Mouse (Mus musculus) intestine, embryonic 14.5 days (tissue): ENCODE data around the gene Glce. TPM values are rescaled to one million over a fixed set of nuclear protein-coding genes. Genes with fewer than 3 reads are reported as not detected.

Experiments
- ATAC-seq: fragments of 200-750 bp; cut with Nextera tagmentation; replicated peaks from 2 replicates; pipeline ENCODE4 v1.8.0; 2017; ENCODE audit warnings: low read depth, moderate number of reproducible peaks, moderate TSS enrichment, moderate library complexity; ENCODE audit not compliant: low FRiP score, low TSS enrichment
- DNase-seq: peaks from one replicate; pipeline ENCODE4 v3.0.0-alpha.2; 2018; ENCODE audit warnings: low spot score
- H3K27ac ChIP-seq: fragments of 300-500 bp; sonication (generic); 2 replicates; pipeline ENCODE4 v1.5.1; 2014; ENCODE audit warnings: low read depth, mild to moderate bottlenecking, control low read depth
- H3K27me3 ChIP-seq: fragments of 300-500 bp; sonication (generic); replicated peaks from 2 replicates; pipeline ENCODE4 v1.6.1; 2014; ENCODE audit warnings: low read length, control low read depth; ENCODE audit not compliant: control insufficient read depth, insufficient read depth
- H3K36me3 ChIP-seq: fragments of 300-500 bp; sonication (generic); 2 replicates; pipeline ENCODE4 v1.6.1; 2014; ENCODE audit warnings: low read length, control low read depth; ENCODE audit not compliant: control insufficient read depth, insufficient read depth
- H3K4me1 ChIP-seq: fragments of 300-500 bp; sonication (generic); replicated peaks from 2 replicates; pipeline ENCODE4 v1.6.1; 2014; ENCODE audit warnings: low read length, control low read depth, mixed read lengths; ENCODE audit not compliant: control insufficient read depth, insufficient read depth
- H3K4me2 ChIP-seq: fragments of 300-500 bp; sonication (generic); 2 replicates; pipeline ENCODE4 v1.6.1; 2014; ENCODE audit warnings: low read length
- H3K4me3 ChIP-seq: fragments of 300-500 bp; sonication (generic); 2 replicates; pipeline ENCODE4 v1.5.1; 2014; ENCODE audit warnings: low read depth, low read length, control low read depth, mixed read lengths
- H3K9ac ChIP-seq: fragments of 300-500 bp; sonication (generic); 2 replicates; pipeline ENCODE4 v1.6.1; 2014; ENCODE audit warnings: mild to moderate bottlenecking, low read length
- H3K9me3 ChIP-seq: fragments of 300-500 bp; sonication (generic); 2 replicates; pipeline ENCODE4 v1.6.1; 2016; ENCODE audit warnings: low read length, control low read depth; ENCODE audit not compliant: control insufficient read depth
- WGBS: fragments of 180-500 bp; shearing (Covaris S2); extraction: QIAGEN DNeasy Blood & Tissue Kit; methylation state at CpG from one replicate; pipeline ENCODE4 v1.1.7; 2014; 5-methylcytosine and 5-hydroxymethylcytosine counted together
- polyA plus RNA-seq: library from polyadenylated mRNA; unstranded; fragments of >200 nt; fragmentation: Nextera tagmentation; extraction: Ambion mirVana; gene quantifications from 2 replicates; pipeline ENCODE4 v1.2.1, GENCODE M21; 2014

Gene Glce
- 25.2 and 27.8 TPM in 2 replicates for polyA plus RNA-seq

GRCm38 (mm10) chr9:62122508-62123215 lies at the start of gene Glce:
Gene Glce (minus strand): TSS chr9:62122655.
- under 1% methylated on average over 51 of the region's 51 CpGs for WGBS
- H3K9ac ChIP-seq = peak within 1 kb of the TSS; percentile 94
- H3K4me1 ChIP-seq = peaks cover 10% of the 10 kb centered on the region
- peak within 1 kb of the TSS; percentile 89 for H3K27ac ChIP-seq
- DNase-seq (peak; percentile 100), ATAC-seq (peak; percentile 99)
- peak within 1 kb of the TSS; percentile 95 for H3K4me2 ChIP-seq
- no peaks in the 10 kb centered on the region for H3K9me3 ChIP-seq
- H3K4me3 ChIP-seq = peak within 1 kb of the TSS; percentile 76
- H3K36me3 ChIP-seq = no peaks in the 10 kb centered on the region
- H3K27me3 ChIP-seq = no peaks in the 10 kb centered on the region

DNA sequence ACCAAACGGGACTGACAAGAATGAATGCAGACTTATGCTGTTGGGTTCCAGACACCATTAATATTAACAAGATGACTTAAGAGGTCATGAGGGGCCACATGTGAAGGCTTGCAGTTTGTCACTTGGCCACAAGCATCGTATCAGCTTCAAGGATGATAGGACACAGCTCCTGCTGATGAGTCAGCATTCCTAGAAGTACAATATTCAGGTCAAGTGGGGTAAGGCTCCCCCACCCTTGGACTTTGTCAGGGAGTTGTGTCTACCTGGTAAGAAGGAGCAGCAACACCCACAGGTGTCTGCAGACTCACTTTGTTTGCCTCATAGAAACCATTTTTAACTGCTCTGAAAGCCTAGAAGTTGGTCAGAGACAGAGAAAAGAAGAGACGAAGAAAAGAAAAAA lies 49.8 kb upstream of the Glce start:
- H3K27me3 ChIP-seq = no peaks in the 10 kb centered on the region
- no peak overlapping the region for H3K4me3 ChIP-seq
- no peak for DNase-seq
- 59% methylated on average over 3 of the region's 3 CpGs for WGBS
- no peak overlapping the region for H3K27ac ChIP-seq
- H3K9ac ChIP-seq = no peak overlapping the region
- no peak overlapping the region for H3K4me2 ChIP-seq
- no peak for ATAC-seq
- H3K4me1 ChIP-seq = no peaks in the 10 kb centered on the region
- no peaks in the 10 kb centered on the region for H3K36me3 ChIP-seq
- H3K9me3 ChIP-seq = no peaks in the 10 kb centered on the region

- WGBS = 100% methylated on average over 2 of the region's 2 CpGs
- no peak for DNase-seq
- Histone ChIP-seq H3K4me1 (no peaks in the 10 kb centered on the region), H3K27ac (no peak overlapping the region), H3K9me3 (no peaks in the 10 kb centered on the region), H3K27me3 (no peaks in the 10 kb centered on the region), H3K4me2 (no peak overlapping the region), H3K4me3 (no peak overlapping the region), H3K9ac (no peak overlapping the region), H3K36me3 (no peaks in the 10 kb centered on the region)
- ATAC-seq = no peak
Observed at GRCm38 (mm10) chr9:62170921-62171320, 48.5 kb upstream of the Glce start.

DNA sequence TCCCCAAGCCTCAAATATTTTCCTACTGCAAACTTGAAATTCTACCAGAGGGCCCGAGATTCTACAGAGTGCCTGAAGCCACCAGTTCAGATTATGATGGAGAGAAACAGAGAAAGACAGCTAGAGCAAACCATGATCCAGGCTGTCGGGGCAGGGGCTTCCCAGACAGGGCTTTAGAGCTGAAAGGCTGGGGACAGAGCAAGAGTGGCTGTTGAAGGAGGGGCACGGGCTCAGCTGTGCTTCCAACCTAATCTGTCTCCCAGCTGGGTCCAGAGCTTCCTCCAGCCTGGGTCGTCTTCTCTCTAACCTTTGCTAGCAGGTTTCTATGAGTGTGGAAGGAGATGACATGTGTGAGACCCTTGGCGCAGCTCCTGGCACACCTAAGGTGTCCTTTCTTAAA lies 44.2 kb upstream of the Glce start:
- ATAC-seq = no peak

GRCm38 (mm10) chr9:62166186-62166585 lies 43.7 kb upstream of the Glce start:
- Histone ChIP-seq H3K4me3 (no peak overlapping the region), H3K36me3 (no peaks in the 10 kb centered on the region), H3K9ac (no peak overlapping the region), H3K27me3 (no peaks in the 10 kb centered on the region), H3K4me2 (no peak overlapping the region), H3K4me1 (no peaks in the 10 kb centered on the region), H3K27ac (no peak overlapping the region), H3K9me3 (no peaks in the 10 kb centered on the region)
- 73% methylated on average over 4 of the region's 4 CpGs for whole genome bisulfite sequencing
- no peak for ATAC-seq
- no peak for DNase-seq

More for the DNA sequence above, 44.2 kb upstream of the Glce start:
- DNase-seq = no peak
- 64% methylated on average over 5 of the region's 5 CpGs for WGBS
- Histone ChIP-seq H3K4me3 (no peak overlapping the region), H3K4me2 (no peak overlapping the region), H3K9ac (no peak overlapping the region), H3K27ac (no peak overlapping the region), H3K9me3 (no peaks in the 10 kb centered on the region), H3K4me1 (no peaks in the 10 kb centered on the region), H3K36me3 (no peaks in the 10 kb centered on the region), H3K27me3 (no peaks in the 10 kb centered on the region)

DNA sequence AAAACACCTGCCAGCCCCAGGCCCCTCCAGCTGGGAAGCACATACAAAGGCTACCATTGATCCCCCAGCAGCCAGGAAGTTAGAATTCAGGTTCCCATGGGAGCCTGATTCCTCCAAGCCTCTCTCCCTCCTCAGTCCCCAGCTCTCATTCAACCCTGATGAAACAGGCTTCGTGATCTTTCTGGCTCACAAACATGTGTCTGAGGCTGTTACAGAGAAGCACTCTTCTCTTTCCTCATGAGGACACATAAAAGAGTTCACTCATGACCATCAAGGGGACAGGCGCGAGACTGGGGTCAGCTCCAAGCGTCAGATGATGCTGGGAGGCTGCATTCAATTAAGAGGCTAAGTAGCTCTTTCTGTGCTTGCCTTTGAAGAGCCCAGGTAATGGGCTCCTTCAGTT lies 40.4 kb upstream of the Glce start:
- H3K27ac ChIP-seq = no peak overlapping the region; the same call in 1 of the 2 replicates

GRCm38 (mm10) chr9:62160788-62161187 lies 38.3 kb upstream of the Glce start:
- no peaks in the 10 kb centered on the region for H3K27me3 ChIP-seq
- H3K4me2 ChIP-seq = no peak overlapping the region
- no peaks in the 10 kb centered on the region for H3K36me3 ChIP-seq
- 73% methylated on average over 6 of the region's 6 CpGs for WGBS
- H3K4me3 ChIP-seq = no peak overlapping the region
- no peaks in the 10 kb centered on the region for H3K4me1 ChIP-seq
- H3K9me3 ChIP-seq = no peaks in the 10 kb centered on the region
- ATAC-seq (no peak), DNase-seq (no peak)
- H3K9ac ChIP-seq = no peak overlapping the region
- no peak overlapping the region for H3K27ac ChIP-seq

More for the DNA sequence above, 40.4 kb upstream of the Glce start:
- Histone ChIP-seq H3K4me3 (no peak overlapping the region), H3K4me2 (no peak overlapping the region), H3K36me3 (no peaks in the 10 kb centered on the region), H3K27me3 (no peaks in the 10 kb centered on the region), H3K9me3 (no peaks in the 10 kb centered on the region), H3K4me1 (no peaks in the 10 kb centered on the region), H3K9ac (no peak overlapping the region)
- no peak for DNase-seq
- WGBS = 48% methylated on average over 4 of the region's 4 CpGs
- ATAC-seq = no peak

GRCm38 (mm10) chr9:62158746-62159145 lies 36.3 kb upstream of the Glce start:
- Histone ChIP-seq H3K36me3 (no peaks in the 10 kb centered on the region), H3K9ac (no peak overlapping the region), H3K4me1 (0 out of 2 replicates have a peak, but pooled peaks cover 2% of the 10 kb centered on the region), H3K27ac (no peak overlapping the region), H3K4me3 (no peak overlapping the region), H3K9me3 (no peaks in the 10 kb centered on the region), H3K27me3 (no peaks in the 10 kb centered on the region), H3K4me2 (no peak overlapping the region)
- 84% methylated on average over 4 of the region's 4 CpGs for WGBS
- ATAC-seq (no peak), DNase-seq (no peak)

GRCm38 (mm10) chr9:62155821-62156220 lies 33.4 kb upstream of the Glce start:
- Histone ChIP-seq H3K36me3 (no peaks in the 10 kb centered on the region), H3K27me3 (no peaks in the 10 kb centered on the region), H3K4me1 (0 out of 2 replicates have a peak, but pooled peaks cover 2% of the 10 kb centered on the region), H3K27ac (no peak overlapping the region), H3K9me3 (no peaks in the 10 kb centered on the region), H3K4me3 (no peak overlapping the region), H3K4me2 (no peak overlapping the region), H3K9ac (no peak overlapping the region)
- 21% methylated on average over 4 of the region's 4 CpGs for WGBS
- DNase-seq (no peak), ATAC-seq (no peak)
